Mouse (Mus musculus): Measurements from ENCODE around the gene Rrbp1. TPM values are rescaled to one million over a fixed set of nuclear protein-coding genes. Genes with fewer than 3 reads are reported as not detected.

The Rrbp1 gene
- polyA plus RNA-seq (2014; fragmentation: Illumina TruSeq; extraction: RNeasy Lipid Tissue Mini Kit (QIAGEN cat#74804); ENCODE audit: low read depth, low replicate concordance): 285 TPM

GRCm38 (mm10) chr2:144011080-144011551 lies at the start of gene Rrbp1:
TSS of gene Rrbp1 (minus strand) at chr2:144011263.

DNA sequence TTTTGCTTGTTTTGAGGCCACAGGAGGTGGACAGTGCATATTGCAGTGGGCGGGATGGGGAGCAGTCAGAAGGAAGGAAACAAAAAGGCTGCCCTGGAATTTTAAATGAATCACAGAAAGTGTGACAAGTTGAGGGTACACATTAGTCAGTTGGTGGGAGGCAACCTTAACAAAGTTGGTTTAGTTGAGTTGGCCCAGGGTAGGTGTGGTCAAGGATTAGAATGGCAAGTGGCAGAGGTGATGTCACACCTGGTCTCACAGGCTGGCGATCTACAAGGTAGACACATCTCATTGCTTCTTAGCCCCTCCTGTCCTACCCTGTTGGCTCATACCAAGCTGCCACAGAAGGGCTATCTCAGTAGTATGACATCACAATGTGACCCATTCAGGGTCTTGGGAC lies 21.6 kb upstream of the Rrbp1 start, which contains the start of gene Banf2:
Banf2 (plus strand) TSS at position 396 of the 400 bp plus-strand sequence.

DNA sequence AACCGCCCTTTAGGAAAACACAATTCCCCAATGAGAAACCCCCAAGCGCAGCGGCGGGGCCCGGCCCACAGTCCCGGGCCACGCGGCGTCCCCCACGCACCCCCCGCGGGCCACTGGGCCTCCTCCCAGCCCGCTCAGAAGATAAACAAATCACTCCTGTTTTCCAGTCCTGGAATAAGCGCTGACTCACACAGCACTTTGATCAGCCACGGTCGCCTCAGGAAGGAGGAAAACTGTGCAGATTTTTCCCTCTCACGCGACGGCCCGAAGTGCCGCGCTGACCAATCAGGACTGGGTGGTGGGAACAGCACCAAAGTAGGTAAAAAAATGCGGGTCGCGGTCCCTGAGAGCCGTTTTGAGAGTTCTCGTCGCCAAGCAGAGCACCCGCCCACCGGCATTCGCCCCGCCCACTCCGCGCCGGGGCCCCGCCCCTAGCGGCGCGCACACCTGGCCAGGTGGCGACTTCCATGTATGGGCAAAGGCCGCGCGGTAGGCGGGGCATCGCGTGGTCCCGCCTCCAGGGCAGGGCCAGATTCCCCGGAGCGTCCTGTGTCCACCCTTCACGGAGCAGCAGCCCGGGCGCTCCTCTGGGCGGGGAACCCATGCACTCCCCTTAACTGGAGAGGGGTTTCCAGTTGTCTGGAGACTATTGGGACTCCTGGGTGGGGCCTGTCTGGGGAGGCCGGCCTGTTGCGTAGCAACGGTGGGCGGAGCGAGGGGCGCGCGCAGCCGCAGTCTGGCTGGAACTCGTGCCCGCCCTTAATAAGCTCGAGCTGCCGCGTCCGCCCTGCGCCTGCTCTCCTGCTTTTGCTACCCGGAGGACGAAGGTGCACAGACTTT lies 96.1 kb downstream of the Rrbp1 start, which contains the start of gene Dstn:
Dstn (plus strand) TSS at position 561 of the 840 bp plus-strand sequence.

Other genes starting within 250 kb of the Rrbp1 start
- 1.6 TPM for gene Bfsp1, start 148.1 kb downstream of the Rrbp1 start, polyA plus RNA-seq (2014; fragmentation: Illumina TruSeq; extraction: RNeasy Lipid Tissue Mini Kit (QIAGEN cat#74804); ENCODE audit: low read depth, low replicate concordance)
- gene Dstn, start 95.9 kb downstream of the Rrbp1 start, polyA plus RNA-seq (2014; fragmentation: Illumina TruSeq; extraction: RNeasy Lipid Tissue Mini Kit (QIAGEN cat#74804); ENCODE audit: low read depth, low replicate concordance): 328 TPM
- gene Banf2, start 21.8 kb upstream of the Rrbp1 start, polyA plus RNA-seq (2014; fragmentation: Illumina TruSeq; extraction: RNeasy Lipid Tissue Mini Kit (QIAGEN cat#74804); ENCODE audit: low read depth, low replicate concordance): 1.5 TPM

Data from adipose tissue, adult 10 weeks (tissue).